Mouse (Mus musculus): ENCODE measurements at regions not wholly inside any gene's neighbourhood (a gene's known extent, or its start where the extent isn't known, plus 50 kb on each side); places are given as distances from the start of the nearest gene placed in this dataset.
A peak's percentile ranks its signal among the peaks of the same experiment; 100 is the strongest.

GRCm38 (mm10) chr16:25067276-25068249 is 219.1 kb upstream of the Tprg start:
- H3K27ac ChIP-seq (ENCODE audit: low read depth, low read length), result no peak overlapping the region
- no peaks in the 10 kb centered on the region for H3K27me3 ChIP-seq (ENCODE audit: control insufficient read depth, insufficient read depth, low read length)
- 56% methylated on average over 8 of the region's 8 CpGs for whole genome bisulfite sequencing
- no peak overlapping the region for H3K4me2 ChIP-seq (ENCODE audit: low read depth, low read length)
- H3K4me3 ChIP-seq (ENCODE audit: low read depth, low read length), result no peak overlapping the region
- no peaks in the 10 kb centered on the region for H3K9me3 ChIP-seq (ENCODE audit: control insufficient read depth, low read length)
- no peaks in the 10 kb centered on the region for H3K4me1 ChIP-seq (ENCODE audit: control insufficient read depth, insufficient read depth, low read length)
- ATAC-seq (ENCODE audit: low read depth), result no peak
- no peaks in the 10 kb centered on the region for H3K36me3 ChIP-seq (ENCODE audit: control insufficient read depth, insufficient read depth, low read length)
- H3K9ac ChIP-seq (replicated peaks; ENCODE audit: low read depth, low read length), result no peak overlapping the region

GRCm38 (mm10) chr16:25080811-25081210 is 205.8 kb upstream of the Tprg start:
- WGBS, result 90% methylated on average over 6 of the region's 6 CpGs
- no peak for ATAC-seq (ENCODE audit: low read depth)
- no peak overlapping the region for H3K27ac ChIP-seq (ENCODE audit: low read depth, low read length)

GRCm38 (mm10) chr16:25083729-25084128 is 202.9 kb upstream of the Tprg start:
- H3K27ac ChIP-seq (ENCODE audit: low read depth, low read length), result no peak overlapping the region
- no peak overlapping the region for H3K4me3 ChIP-seq (ENCODE audit: low read depth, low read length)
- H3K4me2 ChIP-seq (ENCODE audit: low read depth, low read length), result no peak overlapping the region
- H3K9me3 ChIP-seq (ENCODE audit: control insufficient read depth, low read length), result no peaks in the 10 kb centered on the region
- WGBS, result 93% methylated on average over 1 of the region's 1 CpGs
- H3K4me1 ChIP-seq (ENCODE audit: control insufficient read depth, insufficient read depth, low read length), result no peaks in the 10 kb centered on the region
- H3K27me3 ChIP-seq (ENCODE audit: control insufficient read depth, insufficient read depth, low read length), result no peaks in the 10 kb centered on the region
- ATAC-seq (ENCODE audit: low read depth), result no peak
- no peak overlapping the region for H3K9ac ChIP-seq (replicated peaks; ENCODE audit: low read depth, low read length)
- no peaks in the 10 kb centered on the region for H3K36me3 ChIP-seq (ENCODE audit: control insufficient read depth, insufficient read depth, low read length)

More at GRCm38 (mm10) chr16:25080811-25081210, 205.8 kb upstream of the Tprg start:
- no peaks in the 10 kb centered on the region for H3K4me1 ChIP-seq (ENCODE audit: control insufficient read depth, insufficient read depth, low read length)
- no peaks in the 10 kb centered on the region for H3K9me3 ChIP-seq (ENCODE audit: control insufficient read depth, low read length)
- no peak overlapping the region for H3K4me2 ChIP-seq (ENCODE audit: low read depth, low read length)
- no peak overlapping the region for H3K4me3 ChIP-seq (ENCODE audit: low read depth, low read length)
- no peaks in the 10 kb centered on the region for H3K27me3 ChIP-seq (ENCODE audit: control insufficient read depth, insufficient read depth, low read length)
- H3K36me3 ChIP-seq (ENCODE audit: control insufficient read depth, insufficient read depth, low read length), result no peaks in the 10 kb centered on the region
- H3K9ac ChIP-seq (replicated peaks; ENCODE audit: low read depth, low read length), result no peak overlapping the region

GRCm38 (mm10) chr16:25087741-25088648 is 198.6 kb upstream of the Tprg start:
- WGBS, result 59% methylated on average over 10 of the region's 10 CpGs
- Histone ChIP-seq H3K9me3 (ENCODE audit: control insufficient read depth, low read length) (no peaks in the 10 kb centered on the region), H3K9ac (replicated peaks; ENCODE audit: low read depth, low read length) (no peak overlapping the region), H3K4me2 (ENCODE audit: low read depth, low read length) (no peak overlapping the region), H3K4me1 (ENCODE audit: control insufficient read depth, insufficient read depth, low read length) (no peaks in the 10 kb centered on the region), H3K27ac (ENCODE audit: low read depth, low read length) (no peak overlapping the region), H3K27me3 (ENCODE audit: control insufficient read depth, insufficient read depth, low read length) (no peaks in the 10 kb centered on the region), H3K4me3 (ENCODE audit: low read depth, low read length) (no peak overlapping the region), H3K36me3 (ENCODE audit: control insufficient read depth, insufficient read depth, low read length) (no peaks in the 10 kb centered on the region)
- peak; percentile 76 for ATAC-seq (ENCODE audit: low read depth)

- Histone ChIP-seq H3K4me1 (ENCODE audit: control insufficient read depth, insufficient read depth, low read length) (no peaks in the 10 kb centered on the region), H3K27ac (ENCODE audit: low read depth, low read length) (no peak overlapping the region), H3K36me3 (ENCODE audit: control insufficient read depth, insufficient read depth, low read length) (no peaks in the 10 kb centered on the region), H3K9me3 (ENCODE audit: control insufficient read depth, low read length) (no peaks in the 10 kb centered on the region), H3K4me2 (ENCODE audit: low read depth, low read length) (no peak overlapping the region), H3K27me3 (ENCODE audit: control insufficient read depth, insufficient read depth, low read length) (no peaks in the 10 kb centered on the region), H3K9ac (replicated peaks; ENCODE audit: low read depth, low read length) (no peak overlapping the region), H3K4me3 (ENCODE audit: low read depth, low read length) (no peak overlapping the region)
- no peak for ATAC-seq (ENCODE audit: low read depth)
- 81% methylated on average over 2 of the region's 2 CpGs for WGBS
These were observed 198.0 kb upstream of the Tprg start for GRCm38 (mm10) chr16:25088649-25089019.

GRCm38 (mm10) chr16:25104165-25104564 is 182.5 kb upstream of the Tprg start:
- Histone ChIP-seq H3K9ac (replicated peaks; ENCODE audit: low read depth, low read length) (no peak overlapping the region), H3K4me3 (ENCODE audit: low read depth, low read length) (no peak overlapping the region), H3K4me1 (ENCODE audit: control insufficient read depth, insufficient read depth, low read length) (no peaks in the 10 kb centered on the region), H3K9me3 (ENCODE audit: control insufficient read depth, low read length) (no peaks in the 10 kb centered on the region), H3K36me3 (ENCODE audit: control insufficient read depth, insufficient read depth, low read length) (no peaks in the 10 kb centered on the region), H3K4me2 (ENCODE audit: low read depth, low read length) (no peak overlapping the region), H3K27ac (ENCODE audit: low read depth, low read length) (no peak overlapping the region), H3K27me3 (ENCODE audit: control insufficient read depth, insufficient read depth, low read length) (no peaks in the 10 kb centered on the region)
- 64% methylated on average over 2 of the region's 2 CpGs for WGBS
- no peak for ATAC-seq (ENCODE audit: low read depth)

GRCm38 (mm10) chr16:25104603-25105002 is 182.0 kb upstream of the Tprg start:
- Histone ChIP-seq H3K9me3 (ENCODE audit: control insufficient read depth, low read length) (no peaks in the 10 kb centered on the region), H3K27ac (ENCODE audit: low read depth, low read length) (no peak overlapping the region), H3K4me3 (ENCODE audit: low read depth, low read length) (no peak overlapping the region), H3K4me2 (ENCODE audit: low read depth, low read length) (no peak overlapping the region), H3K27me3 (ENCODE audit: control insufficient read depth, insufficient read depth, low read length) (no peaks in the 10 kb centered on the region), H3K9ac (replicated peaks; ENCODE audit: low read depth, low read length) (no peak overlapping the region), H3K36me3 (ENCODE audit: control insufficient read depth, insufficient read depth, low read length) (no peaks in the 10 kb centered on the region), H3K4me1 (ENCODE audit: control insufficient read depth, insufficient read depth, low read length) (no peaks in the 10 kb centered on the region)
- ATAC-seq (ENCODE audit: low read depth), result peak; percentile 85
- 10% methylated on average over 2 of the region's 2 CpGs for WGBS

GRCm38 (mm10) chr16:25140164-25140563 is 146.5 kb upstream of the Tprg start:
- WGBS, result 70% methylated on average over 4 of the region's 4 CpGs
- H3K36me3 ChIP-seq (ENCODE audit: control insufficient read depth, insufficient read depth, low read length), result no peaks in the 10 kb centered on the region
- no peaks in the 10 kb centered on the region for H3K27me3 ChIP-seq (ENCODE audit: control insufficient read depth, insufficient read depth, low read length)
- no peak overlapping the region for H3K4me2 ChIP-seq (ENCODE audit: low read depth, low read length)
- ATAC-seq (ENCODE audit: low read depth), result no peak
- H3K4me3 ChIP-seq (ENCODE audit: low read depth, low read length), result no peak overlapping the region
- H3K27ac ChIP-seq (ENCODE audit: low read depth, low read length), result no peak overlapping the region
- H3K4me1 ChIP-seq (ENCODE audit: control insufficient read depth, insufficient read depth, low read length), result no peaks in the 10 kb centered on the region
- H3K9me3 ChIP-seq (ENCODE audit: control insufficient read depth, low read length), result no peaks in the 10 kb centered on the region
- no peak overlapping the region for H3K9ac ChIP-seq (replicated peaks; ENCODE audit: low read depth, low read length)

- Histone ChIP-seq H3K36me3 (ENCODE audit: control insufficient read depth, insufficient read depth, low read length) (no peaks in the 10 kb centered on the region), H3K27ac (ENCODE audit: low read depth, low read length) (no peak overlapping the region), H3K4me2 (ENCODE audit: low read depth, low read length) (no peak overlapping the region), H3K4me1 (ENCODE audit: control insufficient read depth, insufficient read depth, low read length) (no peaks in the 10 kb centered on the region), H3K9me3 (ENCODE audit: control insufficient read depth, low read length) (no peaks in the 10 kb centered on the region), H3K27me3 (ENCODE audit: control insufficient read depth, insufficient read depth, low read length) (no peaks in the 10 kb centered on the region), H3K9ac (replicated peaks; ENCODE audit: low read depth, low read length) (no peak overlapping the region), H3K4me3 (ENCODE audit: low read depth, low read length) (no peak overlapping the region)
- 88% methylated on average over 4 of the region's 4 CpGs for WGBS
- ATAC-seq (ENCODE audit: low read depth), result no peak
These were observed 139.1 kb upstream of the Tprg start for GRCm38 (mm10) chr16:25147486-25147885.
